Mouse (Mus musculus) c-Kit-positive CD71-positive TER-119-positive erythroid progenitor cells, embryonic 14.5 days (primary cell): ENCODE measurements around the gene Cnot8.
A peak's percentile ranks its signal among the peaks of the same experiment; 100 is the strongest.

Experiments
- DNase-seq: peaks from one replicate; pipeline ENCODE4 v3.0.0-alpha.2; 2013; ENCODE audit warnings: low spot score

Gene Cnot8

GRCm38 (mm10) chr11:58104351-58104791 is 418 bp downstream of the Cnot8 start:
- DNase-seq: no peak

- no peak for DNase-seq
Measured at GRCm38 (mm10) chr11:58107009-58107408, 3.1 kb downstream of the Cnot8 start.

- DNase-seq: no peak
Measured at GRCm38 (mm10) chr11:58107664-58108337, 3.8 kb downstream of the Cnot8 start.

- no peak for DNase-seq
Measured at GRCm38 (mm10) chr11:58116560-58116959, 12.6 kb downstream of the Cnot8 start.

GRCm38 (mm10) chr11:58117044-58117652 is 13.2 kb downstream of the Cnot8 start:
- DNase-seq: no peak

GRCm38 (mm10) chr11:58120655-58121054 is 16.7 kb downstream of the Cnot8 start:
- no peak for DNase-seq

GRCm38 (mm10) chr11:58121351-58121750 is 17.4 kb downstream of the Cnot8 start:
- no peak for DNase-seq

- no peak for DNase-seq
Measured at GRCm38 (mm10) chr11:58123711-58124110, 19.8 kb downstream of the Cnot8 start.

- DNase-seq: no peak
Measured at GRCm38 (mm10) chr11:58125021-58125420, 21.1 kb downstream of the Cnot8 start.

GRCm38 (mm10) chr11:58126397-58127160 is 22.6 kb downstream of the Cnot8 start:
- DNase-seq: no peak

GRCm38 (mm10) chr11:58127544-58127943 is 23.6 kb downstream of the Cnot8 start:
- peak; percentile 73 for DNase-seq

GRCm38 (mm10) chr11:58129302-58129843 is 25.4 kb downstream of the Cnot8 start:
- no peak for DNase-seq

GRCm38 (mm10) chr11:58132026-58132425 is 28.1 kb downstream of the Cnot8 start:
- DNase-seq: no peak

- DNase-seq: no peak
Measured at GRCm38 (mm10) chr11:58134869-58135268, 30.9 kb downstream of the Cnot8 start.

GRCm38 (mm10) chr11:58135296-58135695 is 31.3 kb downstream of the Cnot8 start:
- DNase-seq: no peak

- no peak for DNase-seq
Measured at GRCm38 (mm10) chr11:58136677-58137076, 32.7 kb downstream of the Cnot8 start.

- no peak for DNase-seq
Measured at GRCm38 (mm10) chr11:58138821-58139220, 34.9 kb downstream of the Cnot8 start.

- DNase-seq: no peak
Measured at GRCm38 (mm10) chr11:58139466-58139865, 35.5 kb downstream of the Cnot8 start.

GRCm38 (mm10) chr11:58143704-58144426 is 39.9 kb downstream of the Cnot8 start:
- no peak for DNase-seq

GRCm38 (mm10) chr11:58146241-58146640 is 42.3 kb downstream of the Cnot8 start:
- no peak for DNase-seq

- no peak for DNase-seq
Measured at GRCm38 (mm10) chr11:58155458-58155857, 51.5 kb downstream of the Cnot8 start.

- DNase-seq: no peak
Measured at GRCm38 (mm10) chr11:58156871-58157270, 52.9 kb downstream of the Cnot8 start.
